Mouse (Mus musculus): ENCODE measurements at regions not wholly inside any gene's neighbourhood (a gene's known extent, or its start where the extent isn't known, plus 50 kb on each side); places are given as distances from the start of the nearest gene placed in this dataset.

DNA sequence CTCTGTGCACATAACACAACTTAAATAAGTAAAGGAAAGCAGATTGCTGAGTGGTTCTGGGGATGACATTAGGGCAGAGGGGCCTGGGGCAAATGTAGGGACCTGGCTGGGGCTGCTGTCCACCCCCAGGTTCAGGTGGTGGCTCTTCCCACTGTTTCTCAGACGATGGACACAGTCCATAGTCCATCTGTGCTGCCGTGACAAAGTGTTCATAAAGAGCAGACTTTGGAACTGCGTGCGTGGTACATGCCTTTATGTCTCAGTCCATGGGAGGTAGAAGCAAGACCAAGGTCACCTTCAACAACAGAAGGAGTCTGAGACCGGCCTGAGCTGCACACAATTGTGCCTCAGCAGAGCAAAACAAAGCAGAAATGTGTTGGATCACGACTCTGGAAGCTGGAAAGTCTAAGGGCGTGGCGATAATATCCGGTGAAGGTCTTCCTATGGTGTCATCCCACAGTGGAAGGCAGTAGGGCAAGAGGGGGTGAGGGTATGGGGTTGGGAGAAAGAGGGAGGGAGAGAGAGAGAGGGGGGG is 117.4 kb downstream of the Vegfa start:
- Histone ChIP-seq H3K9me3 (ENCODE audit: control insufficient read depth, low read length) (no peaks in the 10 kb centered on the region), H3K36me3 (ENCODE audit: control insufficient read depth, insufficient read depth, low read length) (no peaks in the 10 kb centered on the region), H3K4me3 (ENCODE audit: control insufficient read depth in 1 of 2, insufficient read depth in 1 of 2, low read depth in 1 of 2, low read length in 2 of 2) (no peak overlapping the region), H3K4me1 (ENCODE audit: control insufficient read depth in 2 of 2, insufficient read depth in 2 of 2, low read length in 2 of 2) (peaks cover 22 to 32% of the 10 kb centered on the region in 2 experiments), H3K27ac (replicated peaks in 1 of 2; ENCODE audit: control insufficient read depth in 1 of 2, insufficient read depth in 1 of 2, low read depth in 2 of 2, low read length in 2 of 2) (no peak overlapping the region), H3K9ac (ENCODE audit: low read length) (no peak overlapping the region), H3K27me3 (ENCODE audit: control insufficient read depth, insufficient read depth, low read length) (no peaks in the 10 kb centered on the region), H3K4me2 (ENCODE audit: low read length) (no peak overlapping the region)
- no peak for ATAC-seq (ENCODE audit: insufficient number of reproducible peaks, insufficient read depth, low FRiP score, low read depth)
- 76% methylated on average over 9 of the region's 9 CpGs for WGBS

- no peak overlapping the region for H3K27ac ChIP-seq (replicated peaks in 1 of 2; ENCODE audit: control insufficient read depth in 1 of 2, insufficient read depth in 1 of 2, low read depth in 2 of 2, low read length in 2 of 2)
- no peak for ATAC-seq (ENCODE audit: insufficient number of reproducible peaks, insufficient read depth, low FRiP score, low read depth)
- H3K36me3 ChIP-seq (ENCODE audit: control insufficient read depth, insufficient read depth, low read length), result no peaks in the 10 kb centered on the region
- H3K9me3 ChIP-seq (ENCODE audit: control insufficient read depth, low read length), result no peaks in the 10 kb centered on the region
- H3K27me3 ChIP-seq (ENCODE audit: control insufficient read depth, insufficient read depth, low read length), result no peaks in the 10 kb centered on the region
- 92% methylated on average over 1 of the region's 1 CpGs for WGBS
- H3K4me3 ChIP-seq (ENCODE audit: control insufficient read depth in 1 of 2, insufficient read depth in 1 of 2, low read depth in 1 of 2, low read length in 2 of 2), result no peak overlapping the region
- H3K9ac ChIP-seq (ENCODE audit: low read length), result no peak overlapping the region
- peaks cover 21 to 27% of the 10 kb centered on the region in 2 experiments for H3K4me1 ChIP-seq (ENCODE audit: control insufficient read depth in 2 of 2, insufficient read depth in 2 of 2, low read length in 2 of 2)
- no peak overlapping the region for H3K4me2 ChIP-seq (ENCODE audit: low read length)
Measured at GRCm38 (mm10) chr17:45914237-45914636, 117.9 kb downstream of the Vegfa start.

GRCm38 (mm10) chr17:45913671-45914070 is 118.5 kb downstream of the Vegfa start:
- Histone ChIP-seq H3K4me2 (ENCODE audit: low read length) (no peak overlapping the region), H3K36me3 (ENCODE audit: control insufficient read depth, insufficient read depth, low read length) (no peaks in the 10 kb centered on the region), H3K9me3 (ENCODE audit: control insufficient read depth, low read length) (no peaks in the 10 kb centered on the region), H3K27me3 (ENCODE audit: control insufficient read depth, insufficient read depth, low read length) (no peaks in the 10 kb centered on the region), H3K4me3 (ENCODE audit: control insufficient read depth in 1 of 2, insufficient read depth in 1 of 2, low read depth in 1 of 2, low read length in 2 of 2) (no peak overlapping the region), H3K27ac (replicated peaks in 1 of 2; ENCODE audit: control insufficient read depth in 1 of 2, insufficient read depth in 1 of 2, low read depth in 2 of 2, low read length in 2 of 2) (no peak overlapping the region), H3K9ac (ENCODE audit: low read length) (no peak overlapping the region), H3K4me1 (ENCODE audit: control insufficient read depth in 2 of 2, insufficient read depth in 2 of 2, low read length in 2 of 2) (peaks cover 18 to 24% of the 10 kb centered on the region in 2 experiments)
- WGBS, result 86% methylated on average over 4 of the region's 4 CpGs
- ATAC-seq (ENCODE audit: insufficient number of reproducible peaks, insufficient read depth, low FRiP score, low read depth), result no peak

GRCm38 (mm10) chr17:45912165-45912564 is 120.0 kb downstream of the Vegfa start:
- no peak overlapping the region for H3K4me3 ChIP-seq (ENCODE audit: control insufficient read depth in 1 of 2, insufficient read depth in 1 of 2, low read depth in 1 of 2, low read length in 2 of 2)
- no peaks in the 10 kb centered on the region for H3K27me3 ChIP-seq (ENCODE audit: control insufficient read depth, insufficient read depth, low read length)
- no peak overlapping the region for H3K9ac ChIP-seq (ENCODE audit: low read length)
- peaks cover 14 to 20% of the 10 kb centered on the region in 2 experiments for H3K4me1 ChIP-seq (ENCODE audit: control insufficient read depth in 2 of 2, insufficient read depth in 2 of 2, low read length in 2 of 2)
- no peaks in the 10 kb centered on the region for H3K36me3 ChIP-seq (ENCODE audit: control insufficient read depth, insufficient read depth, low read length)
- H3K9me3 ChIP-seq (ENCODE audit: control insufficient read depth, low read length), result no peaks in the 10 kb centered on the region
- no peak overlapping the region for H3K4me2 ChIP-seq (ENCODE audit: low read length)
- WGBS, result 94% methylated on average over 3 of the region's 3 CpGs
- ATAC-seq (ENCODE audit: insufficient number of reproducible peaks, insufficient read depth, low FRiP score, low read depth), result no peak
- H3K27ac ChIP-seq (replicated peaks in 1 of 2; ENCODE audit: control insufficient read depth in 1 of 2, insufficient read depth in 1 of 2, low read depth in 2 of 2, low read length in 2 of 2), result no peak overlapping the region

DNA sequence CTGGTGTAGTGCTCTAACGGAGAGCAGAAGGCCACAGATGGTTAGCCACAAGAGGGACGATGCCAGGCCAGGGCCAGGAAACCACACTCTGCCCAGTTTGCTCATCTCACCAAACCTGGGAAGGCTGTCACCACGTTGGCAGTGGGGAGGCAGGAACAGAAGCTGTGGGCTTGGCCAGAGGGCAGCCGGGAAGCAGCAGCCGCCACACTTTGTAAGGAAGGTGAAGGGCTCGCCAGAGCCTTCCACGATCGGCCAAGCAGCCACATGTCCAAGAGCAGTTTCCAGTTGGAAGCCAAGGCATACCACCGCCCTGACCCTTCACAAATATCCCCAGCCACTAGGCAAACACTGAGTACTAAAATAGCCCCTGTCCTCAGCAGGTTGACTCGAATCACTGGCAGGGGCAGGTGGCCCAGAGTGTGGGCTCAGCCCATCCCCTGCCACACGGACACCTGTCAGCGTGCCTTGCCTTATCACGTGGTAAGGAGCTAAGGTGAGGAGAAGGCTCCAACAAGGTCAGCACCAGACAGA is 120.9 kb downstream of the Vegfa start:
- Histone ChIP-seq H3K9me3 (ENCODE audit: control insufficient read depth, low read length) (no peaks in the 10 kb centered on the region), H3K27ac (replicated peaks in 1 of 2; ENCODE audit: control insufficient read depth in 1 of 2, insufficient read depth in 1 of 2, low read depth in 2 of 2, low read length in 2 of 2) (no peak overlapping the region), H3K36me3 (ENCODE audit: control insufficient read depth, insufficient read depth, low read length) (no peaks in the 10 kb centered on the region), H3K4me1 (ENCODE audit: control insufficient read depth in 2 of 2, insufficient read depth in 2 of 2, low read length in 2 of 2) (peaks cover 9 to 11% of the 10 kb centered on the region in 2 experiments; a peak in 3 of 4 replicates), H3K4me2 (ENCODE audit: low read length) (no peak overlapping the region), H3K27me3 (ENCODE audit: control insufficient read depth, insufficient read depth, low read length) (no peaks in the 10 kb centered on the region), H3K9ac (ENCODE audit: low read length) (no peak overlapping the region), H3K4me3 (ENCODE audit: control insufficient read depth in 1 of 2, insufficient read depth in 1 of 2, low read depth in 1 of 2, low read length in 2 of 2) (no peak overlapping the region)
- 67% methylated on average over 13 of the region's 13 CpGs for WGBS
- no peak for ATAC-seq (ENCODE audit: insufficient number of reproducible peaks, insufficient read depth, low FRiP score, low read depth)

- WGBS, result 86% methylated on average over 3 of the region's 3 CpGs
- ATAC-seq (ENCODE audit: insufficient number of reproducible peaks, insufficient read depth, low FRiP score, low read depth), result no peak
- H3K9ac ChIP-seq (ENCODE audit: low read length), result no peak overlapping the region
- no peak overlapping the region for H3K4me2 ChIP-seq (ENCODE audit: low read length)
- no peaks in the 10 kb centered on the region for H3K9me3 ChIP-seq (ENCODE audit: control insufficient read depth, low read length)
- no peaks in the 10 kb centered on the region for H3K36me3 ChIP-seq (ENCODE audit: control insufficient read depth, insufficient read depth, low read length)
- no peak overlapping the region for H3K4me3 ChIP-seq (ENCODE audit: control insufficient read depth in 1 of 2, insufficient read depth in 1 of 2, low read depth in 1 of 2, low read length in 2 of 2)
- H3K27me3 ChIP-seq (ENCODE audit: control insufficient read depth, insufficient read depth, low read length), result no peaks in the 10 kb centered on the region
- H3K27ac ChIP-seq (replicated peaks in 1 of 2; ENCODE audit: control insufficient read depth in 1 of 2, insufficient read depth in 1 of 2, low read depth in 2 of 2, low read length in 2 of 2), result no peak overlapping the region
- H3K4me1 ChIP-seq (ENCODE audit: control insufficient read depth in 2 of 2, insufficient read depth in 2 of 2, low read length in 2 of 2), result peaks cover 7 to 12% of the 10 kb centered on the region in 2 experiments; a peak in 3 of 4 replicates
Measured at GRCm38 (mm10) chr17:45910245-45910644, 121.9 kb downstream of the Vegfa start.

GRCm38 (mm10) chr17:45907587-45907986 is 124.6 kb downstream of the Vegfa start:
- 67% methylated on average over 11 of the region's 11 CpGs for WGBS
- Histone ChIP-seq H3K4me2 (ENCODE audit: low read length) (no peak overlapping the region), H3K9me3 (ENCODE audit: control insufficient read depth, low read length) (no peaks in the 10 kb centered on the region), H3K4me3 (ENCODE audit: control insufficient read depth in 1 of 2, insufficient read depth in 1 of 2, low read depth in 1 of 2, low read length in 2 of 2) (no peak overlapping the region), H3K27ac (replicated peaks in 1 of 2; ENCODE audit: control insufficient read depth in 1 of 2, insufficient read depth in 1 of 2, low read depth in 2 of 2, low read length in 2 of 2) (no peak overlapping the region), H3K27me3 (ENCODE audit: control insufficient read depth, insufficient read depth, low read length) (no peaks in the 10 kb centered on the region), H3K9ac (ENCODE audit: low read length) (no peak overlapping the region), H3K36me3 (ENCODE audit: control insufficient read depth, insufficient read depth, low read length) (no peaks in the 10 kb centered on the region), H3K4me1 (ENCODE audit: control insufficient read depth in 2 of 2, insufficient read depth in 2 of 2, low read length in 2 of 2) (peaks cover 18 to 19% of the 10 kb centered on the region in 2 experiments)
- no peak for ATAC-seq (ENCODE audit: insufficient number of reproducible peaks, insufficient read depth, low FRiP score, low read depth)

DNA sequence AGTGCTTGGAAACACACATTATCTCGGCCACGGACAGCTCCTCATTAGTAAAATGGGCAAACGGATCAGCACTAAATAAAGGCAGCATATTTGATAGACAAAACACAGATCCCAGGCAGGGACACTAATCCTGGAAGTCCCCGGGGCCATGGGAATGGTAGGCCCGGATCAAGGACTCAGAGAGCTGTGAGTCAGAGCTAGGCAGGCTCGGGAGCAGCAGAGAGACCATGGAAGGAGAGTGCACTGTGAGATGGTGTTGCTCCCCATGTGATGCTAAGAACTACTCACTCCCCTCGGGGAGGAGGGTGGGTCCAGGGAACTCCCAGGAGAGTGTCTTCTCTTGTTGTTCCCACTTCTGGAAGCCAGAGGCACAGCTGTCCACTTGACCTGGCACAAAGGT is 126.6 kb downstream of the Vegfa start:
- no peak overlapping the region for H3K4me2 ChIP-seq (ENCODE audit: low read length)
- H3K9me3 ChIP-seq (ENCODE audit: control insufficient read depth, low read length), result no peaks in the 10 kb centered on the region
- ATAC-seq (ENCODE audit: insufficient number of reproducible peaks, insufficient read depth, low FRiP score, low read depth), result no peak
- no peak overlapping the region for H3K9ac ChIP-seq (ENCODE audit: low read length)
- no peaks in the 10 kb centered on the region for H3K27me3 ChIP-seq (ENCODE audit: control insufficient read depth, insufficient read depth, low read length)
- H3K4me3 ChIP-seq (ENCODE audit: control insufficient read depth in 1 of 2, insufficient read depth in 1 of 2, low read depth in 1 of 2, low read length in 2 of 2), result no peak overlapping the region
- 45% methylated on average over 7 of the region's 7 CpGs for WGBS
- peaks cover 11 to 15% of the 10 kb centered on the region in 2 experiments for H3K4me1 ChIP-seq (ENCODE audit: control insufficient read depth in 2 of 2, insufficient read depth in 2 of 2, low read length in 2 of 2)
- H3K27ac ChIP-seq (replicated peaks in 1 of 2; ENCODE audit: control insufficient read depth in 1 of 2, insufficient read depth in 1 of 2, low read depth in 2 of 2, low read length in 2 of 2), result no peak overlapping the region
- H3K36me3 ChIP-seq (ENCODE audit: control insufficient read depth, insufficient read depth, low read length), result no peaks in the 10 kb centered on the region

Data from heart, embryonic 14.5 days (tissue).